Mouse (Mus musculus) A20 (cell line): Measurements from ENCODE around the gene Prepl.

Experiments used
- DNase-seq: peaks from one replicate; pipeline ENCODE4 v3.0.0-alpha.2; 2011; ENCODE audit warnings: low read depth, low spot score

The Prepl gene

GRCm38 (mm10) chr17:85071088-85071775, 18.8 kb downstream of the Prepl start:
- peak; percentile 4 for DNase-seq

- no peak for DNase-seq
These were observed 19.4 kb downstream of the Prepl start for GRCm38 (mm10) chr17:85070658-85071057.

- no peak for DNase-seq
These were observed 22.7 kb downstream of the Prepl start for GRCm38 (mm10) chr17:85067331-85067730.

- no peak for DNase-seq
These were observed 26.5 kb downstream of the Prepl start for GRCm38 (mm10) chr17:85063560-85063959.

GRCm38 (mm10) chr17:85059136-85059535, 30.9 kb downstream of the Prepl start:
- DNase-seq, result no peak

- DNase-seq, result no peak
These were observed 31.8 kb downstream of the Prepl start for GRCm38 (mm10) chr17:85058276-85058675.

- DNase-seq, result no peak
These were observed 41.7 kb downstream of the Prepl start for GRCm38 (mm10) chr17:85048379-85048778.

GRCm38 (mm10) chr17:85045160-85045559, 44.9 kb downstream of the Prepl start:
- no peak for DNase-seq

- DNase-seq, result no peak
These were observed 45.6 kb downstream of the Prepl start for GRCm38 (mm10) chr17:85044466-85044865.

GRCm38 (mm10) chr17:85043404-85043816, 46.6 kb downstream of the Prepl start:
- DNase-seq, result no peak

- DNase-seq, result no peak
These were observed 47.6 kb downstream of the Prepl start for GRCm38 (mm10) chr17:85042419-85042818.

- DNase-seq, result no peak
These were observed 49.1 kb downstream of the Prepl start for GRCm38 (mm10) chr17:85040913-85041312.

GRCm38 (mm10) chr17:85038761-85039160, 51.3 kb downstream of the Prepl start:
- DNase-seq, result no peak

GRCm38 (mm10) chr17:85038311-85038710, 51.7 kb downstream of the Prepl start:
- no peak for DNase-seq

- DNase-seq, result no peak
These were observed 52.2 kb downstream of the Prepl start for GRCm38 (mm10) chr17:85037855-85038254.

GRCm38 (mm10) chr17:85034068-85034467, 56.0 kb downstream of the Prepl start:
- no peak for DNase-seq

GRCm38 (mm10) chr17:85033087-85033486, 57.0 kb downstream of the Prepl start:
- no peak for DNase-seq

- no peak for DNase-seq
These were observed 59.4 kb downstream of the Prepl start for GRCm38 (mm10) chr17:85030651-85031050.

- no peak for DNase-seq
These were observed 61.2 kb downstream of the Prepl start for GRCm38 (mm10) chr17:85028797-85029196.

- no peak for DNase-seq
These were observed 61.8 kb downstream of the Prepl start, which contains the start of gene Slc3a1 for GRCm38 (mm10) chr17:85028093-85028739. Gene Slc3a1 (plus strand): TSS chr17:85028376.

- DNase-seq, result no peak
These were observed 62.8 kb downstream of the Prepl start for GRCm38 (mm10) chr17:85027247-85027646.

- no peak for DNase-seq
These were observed 63.6 kb downstream of the Prepl start for GRCm38 (mm10) chr17:85026436-85026835.

- no peak for DNase-seq
These were observed 64.9 kb downstream of the Prepl start for GRCm38 (mm10) chr17:85025151-85025550.
